16 mouse cellular contexts compared by ENCODE assay signal in the genomic region with DNA sequence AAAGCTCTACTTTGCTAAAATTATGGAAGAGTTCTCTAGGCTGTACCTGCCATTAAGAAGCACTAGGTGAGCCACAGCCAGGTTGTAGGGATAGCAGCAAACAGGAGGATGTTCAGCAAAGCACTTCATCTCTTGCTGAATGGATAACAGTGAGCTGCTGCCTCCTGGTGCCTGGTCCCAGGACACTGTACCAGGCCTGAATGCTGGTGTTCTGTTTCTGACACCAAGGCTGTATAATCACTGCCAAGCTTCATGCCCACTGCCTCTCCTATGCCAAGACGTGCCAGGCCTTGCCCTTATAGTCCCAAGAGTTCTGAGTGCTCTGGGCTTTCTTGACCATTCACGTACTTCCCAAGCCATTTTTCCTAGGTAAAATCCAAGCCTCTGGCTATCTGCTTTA. TPM values are rescaled to one million over a fixed set of nuclear protein-coding genes. Genes with fewer than 3 reads are reported as not detected.
DNase-seq lines count a peak whose midpoint lies in the region; ATAC-seq and TF ChIP-seq lines count a peak whose summit lies in the region.
"Had no signal": no experiment of that assay in that cellular context is flagged by ENCODE, and none has a peak within 500 bp of the region (broad histone marks: within the 10 kb centered on the region; RNA-seq: fewer than 3 reads in every experiment).

No protein-coding gene starts in this region.

- no peak overlapping the region for H3K9ac ChIP-seq in lung, postnatal 0 days (replicated peaks; ENCODE audit: low read depth)
- H3K9ac ChIP-seq: hindbrain, embryonic 14.5 days; midbrain, embryonic 15.5 days had no signal

- TF ChIP-seq CTCF in kidney, adult 2 months (conservative IDR thresholded peaks at IDR 0.05; ENCODE audit: insufficient read depth, insufficient read length, low read depth, low read length): peak; percentile 26; the same call in 1 of the 2 replicates
- TF ChIP-seq CTCF in lung, postnatal 0 days (IDR thresholded peaks at IDR 0.05): peak; percentile 31; the same call in 1 of the 2 replicates

- H3K4me2 ChIP-seq in lung, postnatal 0 days (replicated peaks; ENCODE audit: low read depth, low read length): no peak overlapping the region
- H3K4me2 ChIP-seq: hindbrain, embryonic 14.5 days; midbrain, embryonic 15.5 days had no signal

- peak; percentile 62 for DNase-seq in gastrocnemius, adult 18-20 months (ENCODE audit: low spot score)
- no peak for DNase-seq in gastrocnemius, postnatal 36 days
- no peak for DNase-seq in kidney, adult 2 months
- no peak for DNase-seq in kidney, postnatal 14 days
- DNase-seq in lung, postnatal 0 days (ENCODE audit: low spot score): no peak
- DNase-seq in lung, postnatal 36 days: no peak
- no peak for DNase-seq in thymus, postnatal 25 days
- DNase-seq: kidney, adult 9 months; lung, postnatal 4 days had no signal

- TF ChIP-seq POLR2A in kidney, adult 2 months (IDR thresholded peaks at IDR 0.05; ENCODE audit: low read depth, low read length): no peak

- H3K4me3 ChIP-seq in kidney, adult 2 months (ENCODE audit: insufficient read depth, low read depth, low read length): no peak overlapping the region
- H3K4me3 ChIP-seq in lung, postnatal 0 days (ENCODE audit: low read depth, low read length): no peak overlapping the region
- H3K4me3 ChIP-seq: embryonic facial prominence, embryonic 10.5 days; erythroblast, embryonic 14.5 days; midbrain, embryonic 15.5 days had no signal

- H3K27ac ChIP-seq in kidney, adult 2 months (ENCODE audit: insufficient read depth, low read depth, low read length): no peak overlapping the region
- H3K27ac ChIP-seq in lung, postnatal 0 days (ENCODE audit: low read length): no peak overlapping the region
- H3K27ac ChIP-seq: embryonic facial prominence, embryonic 10.5 days; hindbrain, embryonic 14.5 days; midbrain, embryonic 15.5 days had no signal

- intact Hi-C loops in gastrocnemius, postnatal 36 days (cut with DNase I): loop anchor here (5.0 kb wide), 1 partner anchor 39 kb away; no protein-coding TSS in a partner anchor

- no peak for TF ChIP-seq EP300 in lung, postnatal 0 days (IDR thresholded peaks at IDR 0.05)

- H3K36me3 ChIP-seq in kidney, adult 2 months (ENCODE audit: control insufficient read depth, insufficient read depth, low read length): no peaks in the 10 kb centered on the region
- no peaks in the 10 kb centered on the region for H3K36me3 ChIP-seq in lung, postnatal 0 days (ENCODE audit: insufficient read depth, low read length)
- H3K36me3 ChIP-seq: midbrain, embryonic 15.5 days had no signal

- H3K4me1 ChIP-seq in kidney, adult 2 months (ENCODE audit: control insufficient read depth, insufficient read depth, low read length): peaks cover 27% of the 10 kb centered on the region
- H3K4me1 ChIP-seq in lung, postnatal 0 days (ENCODE audit: insufficient read depth, low read depth, low read length): peaks cover 14% of the 10 kb centered on the region; the same call in 1 of the 2 replicates

- H3K9me3 ChIP-seq in lung, postnatal 0 days (ENCODE audit: low read length): no peaks in the 10 kb centered on the region
- H3K9me3 ChIP-seq: embryonic facial prominence, embryonic 10.5 days; G1E; midbrain, embryonic 15.5 days had no signal

- WGBS in kidney, adult 2 months: 77% methylated on average over 2 of the region's 2 CpGs
- WGBS in lung, postnatal 0 days: 89% methylated on average over 2 of the region's 2 CpGs

- no peaks in the 10 kb centered on the region for H3K27me3 ChIP-seq in kidney, adult 2 months (replicated peaks; ENCODE audit: control insufficient read depth, insufficient read depth, low read length)
- H3K27me3 ChIP-seq in lung, postnatal 0 days (replicated peaks; ENCODE audit: insufficient read depth, low read length): no peaks in the 10 kb centered on the region
- H3K27me3 ChIP-seq: midbrain, embryonic 15.5 days had no signal

- ATAC-seq in lung, postnatal 0 days: no peak
- 0 out of 2 replicates have a peak, but pooled peaks have one; percentile 16 for ATAC-seq in neutrophil, adult 5-6 weeks (ENCODE audit: extremely low read depth, insufficient number of reproducible peaks, low FRiP score, poor library complexity, severe bottlenecking)
- ATAC-seq: forebrain, embryonic 16.5 days; midbrain, embryonic 15.5 days had no signal

RNA-seq across cellular contexts. Expression of a gene that starts 8.5 kb away (rescaled TPM):
- 100 to 1,000 TPM; 178 to 199 TPM for total RNA-seq in gastrocnemius, adult 18-20 months (2021)
- total RNA-seq in gastrocnemius, postnatal 36 days (2021): 100 to 1,000 TPM; 150 TPM
- 107 and 160 TPM in 2 replicates for polyA plus RNA-seq in kidney, adult 2 months (2012; rRNA removed)
- 43.0 and 47.6 TPM in 2 replicates for polyA plus RNA-seq in lung, postnatal 0 days (2015; fragmentation: Nextera tagmentation; extraction: Ambion mirVana)
- 123 and 149 TPM in 2 replicates for total RNA-seq in neutrophil, adult 5-6 weeks (2017)
